Mouse (Mus musculus) thymus, adult 2 months (tissue): ENCODE results near the gene Smarcb1. TPM values are rescaled to one million over a fixed set of nuclear protein-coding genes. Genes with fewer than 3 reads are reported as not detected.
"Not testable (repeated sequence)": the region's sequence is repeated elsewhere in the genome, so short reads cannot be mapped to it uniquely, and the experiment has no call there.

ENCODE experiments used
- DNase-seq: peaks from one replicate; pipeline ENCODE4 v3.0.0; 2021
- H3K27ac ChIP-seq: fragments of 200-500 bp; 2 replicates; pipeline ENCODE4 v1.5.1; 2012; ENCODE audit warnings: low read length, control low read depth; ENCODE audit not compliant: control insufficient read depth, insufficient read depth
- H3K27me3 ChIP-seq: fragments of 200-500 bp; 2 replicates; pipeline ENCODE4 v1.6.1; 2012; ENCODE audit warnings: mild to moderate bottlenecking, low read length, moderate library complexity, mixed read lengths; ENCODE audit not compliant: control insufficient read depth, insufficient read depth
- H3K36me3 ChIP-seq: fragments of 200-500 bp; 2 replicates; pipeline ENCODE4 v1.6.1; 2012; ENCODE audit warnings: mild to moderate bottlenecking, low read length, moderate library complexity; ENCODE audit not compliant: control insufficient read depth, insufficient read depth
- H3K4me1 ChIP-seq: fragments of 200-500 bp; replicated peaks from 2 replicates; pipeline ENCODE4 v1.6.1; 2012; ENCODE audit warnings: low read length; ENCODE audit not compliant: control insufficient read depth, insufficient read depth
- H3K4me3 ChIP-seq: fragments of 200-500 bp; 2 replicates; pipeline ENCODE4 v1.5.1; 2012; ENCODE audit warnings: mild to moderate bottlenecking, low read length, control low read depth, moderate library complexity; ENCODE audit not compliant: control insufficient read depth, insufficient read depth
- CTCF ChIP-seq: fragments of 200-500 bp; IDR thresholded peaks from 2 replicates; pipeline ENCODE4 v1.5.1; 2012; ENCODE audit warnings: mild to moderate bottlenecking, control low read depth, low read length, moderate library complexity, borderline replicate concordance; ENCODE audit not compliant: control insufficient read depth, poor library complexity, insufficient read depth; ENCODE audit errors: extremely low read depth
- POLR2A ChIP-seq: fragments of 200-500 bp; IDR thresholded peaks from 2 replicates; pipeline ENCODE4 v1.6.1; 2012; ENCODE audit warnings: mild to moderate bottlenecking, low read length, control low read depth, moderate library complexity; ENCODE audit not compliant: control insufficient read depth, poor library complexity, insufficient read depth; ENCODE audit errors: extremely low read depth
- WGBS: fragments of 180-500 bp; shearing (Covaris S2); methylation state at CpG from one replicate; pipeline ENCODE4 v1.1.7; 2018; 5-methylcytosine and 5-hydroxymethylcytosine counted together
- polyA plus RNA-seq: library from polyadenylated mRNA; depleted of rRNA; stranded (reverse); fragments of >200 nt; gene quantifications from 2 replicates; pipeline ENCODE4 v1.2.3, GENCODE M21; 2012

Gene Smarcb1
- polyA plus RNA-seq, 1 experiment = 63.0 TPM

DNA sequence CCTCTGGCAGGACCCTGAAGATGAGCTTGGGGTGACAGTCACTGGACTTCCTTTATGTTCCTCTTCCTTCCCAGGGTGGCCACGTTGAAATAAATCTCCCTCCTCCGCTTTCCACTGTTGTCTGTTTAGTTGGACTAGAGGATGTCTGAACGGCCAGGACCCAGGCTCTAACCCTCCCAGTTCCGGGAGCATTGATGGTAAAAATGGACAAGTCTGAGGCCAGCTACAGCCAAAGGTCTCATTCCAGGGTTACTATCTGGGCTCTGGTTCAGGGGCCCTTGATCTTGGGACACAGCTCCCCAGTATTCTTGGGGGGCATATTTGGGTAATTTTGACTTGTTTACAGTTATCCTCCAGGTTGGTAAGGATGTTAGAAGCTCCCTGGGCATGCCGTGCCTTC lies 59.8 kb downstream of the Smarcb1 start:
- no peak overlapping the region for H3K27ac ChIP-seq
- WGBS = 85% methylated on average over 5 of the region's 5 CpGs
- TF ChIP-seq CTCF = no peak
- no peak for TF ChIP-seq POLR2A
- no peaks in the 10 kb centered on the region for H3K36me3 ChIP-seq
- no peak for DNase-seq
- H3K27me3 ChIP-seq = no peaks in the 10 kb centered on the region
- H3K4me1 ChIP-seq = peaks cover 10% of the 10 kb centered on the region
- no peak overlapping the region for H3K4me3 ChIP-seq

- no peak for DNase-seq
- Histone ChIP-seq H3K27ac (no peak overlapping the region), H3K4me1 (peaks cover 10% of the 10 kb centered on the region)
Observed at GRCm38 (mm10) chr10:75860746-75861145, 60.7 kb downstream of the Smarcb1 start.

GRCm38 (mm10) chr10:75859786-75860470 lies 61.5 kb downstream of the Smarcb1 start, which contains the start of gene Mif:
TSS of gene Mif (minus strand) at chr10:75860240.
- not testable (repeated sequence) for H3K36me3 ChIP-seq, H3K27me3 ChIP-seq
- H3K4me3 ChIP-seq = peak within 1 kb of the TSS; percentile 84
- H3K4me1 ChIP-seq = peaks cover 10% of the 10 kb centered on the region
- peak within 1 kb of the TSS; percentile 11; the same call in 1 of the 2 replicates for H3K27ac ChIP-seq
- 0 out of 2 replicates have a peak, but pooled peaks have one; percentile 58 for TF ChIP-seq POLR2A
- under 1% methylated on average over 46 of the region's 46 CpGs for WGBS
- peak; percentile 86 for DNase-seq

More at GRCm38 (mm10) chr10:75860746-75861145, 60.7 kb downstream of the Smarcb1 start:
- TF ChIP-seq POLR2A (no peak), CTCF (no peak)
- Histone ChIP-seq H3K27me3 (no peaks in the 10 kb centered on the region), H3K4me3 (no peak overlapping the region), H3K36me3 (no peaks in the 10 kb centered on the region)
- WGBS = 78% methylated on average over 7 of the region's 7 CpGs

- 5% methylated on average over 27 of the region's 27 CpGs for WGBS
- DNase-seq = no peak
- Histone ChIP-seq H3K27me3 (no peaks in the 10 kb centered on the region), H3K4me1 (peaks cover 10% of the 10 kb centered on the region), H3K36me3 (no peaks in the 10 kb centered on the region), H3K4me3 (peak overlapping the region; percentile 84), H3K27ac (no peak overlapping the region)
- TF ChIP-seq CTCF (no peak), POLR2A (no peak)
Observed at GRCm38 (mm10) chr10:75859107-75859746, 62.2 kb downstream of the Smarcb1 start.

- WGBS = 97% methylated on average over 4 of the region's 4 CpGs
- H3K4me3 ChIP-seq = no peak overlapping the region
- no peak overlapping the region for H3K27ac ChIP-seq
- TF ChIP-seq CTCF (no peak), POLR2A (no peak)
- no peak for DNase-seq
- H3K27me3 ChIP-seq = no peaks in the 10 kb centered on the region
- no peaks in the 10 kb centered on the region for H3K36me3 ChIP-seq
- H3K4me1 ChIP-seq = peaks cover 10% of the 10 kb centered on the region
Observed at GRCm38 (mm10) chr10:75857598-75857997, 63.8 kb downstream of the Smarcb1 start.

- 88% methylated on average over 3 of the region's 3 CpGs for WGBS
- Histone ChIP-seq H3K4me3 (no peak overlapping the region), H3K4me1 (peaks cover 10% of the 10 kb centered on the region), H3K27me3 (no peaks in the 10 kb centered on the region), H3K36me3 (no peaks in the 10 kb centered on the region), H3K27ac (no peak overlapping the region)
- TF ChIP-seq POLR2A = no peak
- TF ChIP-seq CTCF = no peak
- DNase-seq = no peak
Observed at GRCm38 (mm10) chr10:75856976-75857375, 64.4 kb downstream of the Smarcb1 start.
